Mouse (Mus musculus) neutrophil, adult 59 days (primary cell): Measurements from ENCODE around the gene Triap1. TPM values are rescaled to one million over a fixed set of nuclear protein-coding genes. Genes with fewer than 3 reads are reported as not detected.

Experiments used
- total RNA-seq, 2 experiments: library from RNA; stranded (reverse); gene quantifications; 1 replicate in 1 of 2; 2 replicates in 1 of 2; pipeline ENCODE4 v1.2.4; 2023

Gene Triap1
- 10 to 100 TPM; 15.2 to 17.1 TPM for total RNA-seq

GRCm38 (mm10) chr5:115340577-115341313 lies at the start of gene Triap1, which contains the start of gene Gatc:
TSS of gene Triap1 (plus strand) at chr5:115341225.
TSS of gene Gatc (minus strand) at chr5:115341178.

GRCm38 (mm10) chr5:115300792-115301614 lies 40.0 kb upstream of the Triap1 start, which contains the start of gene Dynll1:
TSS of gene Dynll1 (minus strand) at chr5:115300999.

GRCm38 (mm10) chr5:115326875-115327609 lies 14.0 kb upstream of the Triap1 start, which contains the start of gene Srsf9:
TSS of gene Srsf9 (plus strand) at chr5:115327177.

GRCm38 (mm10) chr5:115348546-115349224 lies 7.7 kb downstream of the Triap1 start, which contains the start of gene Cox6a1:
TSS of gene Cox6a1 (minus strand) at chr5:115348981.

Other genes starting within 250 kb of the Triap1 start
- not detected for gene Gm10401, start 242.9 kb upstream of the Triap1 start, total RNA-seq
- 10 to 100 TPM; 16.7 to 18.9 TPM for gene Acads, start 221.9 kb upstream of the Triap1 start, total RNA-seq
- 10 to 100 TPM; 18.0 to 21.5 TPM for gene Unc119b, start 206.2 kb upstream of the Triap1 start, total RNA-seq
- gene Mlec, start 183.0 kb upstream of the Triap1 start, total RNA-seq: 100 to 1,000 TPM; 119 to 122 TPM
- not detected for gene Cabp1, start 146.8 kb upstream of the Triap1 start, total RNA-seq
- 10 to 100 TPM; 13.0 to 13.5 TPM for gene Pop5, start 105.4 kb upstream of the Triap1 start, total RNA-seq
- 100 to 1,000 TPM; 192 to 202 TPM for gene Rnf10, start 68.3 kb upstream of the Triap1 start, total RNA-seq
- gene Coq5, start 61.6 kb upstream of the Triap1 start, total RNA-seq: 10 to 100 TPM; 10.7 to 11.2 TPM
- 100 to 1,000 TPM; 186 to 218 TPM for gene Dynll1, start 40.2 kb upstream of the Triap1 start, total RNA-seq
- 10 to 100 TPM; 57.3 to 62.5 TPM for gene Srsf9, start 14.0 kb upstream of the Triap1 start, total RNA-seq
- 10 to 100 TPM in 1 of 2 experiments, 1 to 10 TPM in 1; 5.9 to 11.5 TPM for gene Gatc, start within 50 bp of the Triap1 start, total RNA-seq
- gene Cox6a1, start 7.8 kb downstream of the Triap1 start, total RNA-seq: 100 to 1,000 TPM; 239 to 273 TPM
- gene Msi1, start 88.4 kb downstream of the Triap1 start, total RNA-seq: not detected
- gene Pla2g1b, start 125.0 kb downstream of the Triap1 start, total RNA-seq: not detected
- gene Sirt4, start 143.5 kb downstream of the Triap1 start, total RNA-seq: 1 to 10 TPM; 3.0 to 5.4 TPM
- 100 to 1,000 TPM; 402 to 404 TPM for gene Pxn, start 165.5 kb downstream of the Triap1 start, total RNA-seq
- gene Rplp0, start 218.2 kb downstream of the Triap1 start, total RNA-seq: 100 to 1,000 TPM; 686 to 781 TPM
- gene Gcn1l1, start 224.0 kb downstream of the Triap1 start, total RNA-seq: 10 to 100 TPM; 26.8 to 29.8 TPM